Mouse (Mus musculus): Measurements from ENCODE around the gene Mcam.

Gene Mcam

DNA sequence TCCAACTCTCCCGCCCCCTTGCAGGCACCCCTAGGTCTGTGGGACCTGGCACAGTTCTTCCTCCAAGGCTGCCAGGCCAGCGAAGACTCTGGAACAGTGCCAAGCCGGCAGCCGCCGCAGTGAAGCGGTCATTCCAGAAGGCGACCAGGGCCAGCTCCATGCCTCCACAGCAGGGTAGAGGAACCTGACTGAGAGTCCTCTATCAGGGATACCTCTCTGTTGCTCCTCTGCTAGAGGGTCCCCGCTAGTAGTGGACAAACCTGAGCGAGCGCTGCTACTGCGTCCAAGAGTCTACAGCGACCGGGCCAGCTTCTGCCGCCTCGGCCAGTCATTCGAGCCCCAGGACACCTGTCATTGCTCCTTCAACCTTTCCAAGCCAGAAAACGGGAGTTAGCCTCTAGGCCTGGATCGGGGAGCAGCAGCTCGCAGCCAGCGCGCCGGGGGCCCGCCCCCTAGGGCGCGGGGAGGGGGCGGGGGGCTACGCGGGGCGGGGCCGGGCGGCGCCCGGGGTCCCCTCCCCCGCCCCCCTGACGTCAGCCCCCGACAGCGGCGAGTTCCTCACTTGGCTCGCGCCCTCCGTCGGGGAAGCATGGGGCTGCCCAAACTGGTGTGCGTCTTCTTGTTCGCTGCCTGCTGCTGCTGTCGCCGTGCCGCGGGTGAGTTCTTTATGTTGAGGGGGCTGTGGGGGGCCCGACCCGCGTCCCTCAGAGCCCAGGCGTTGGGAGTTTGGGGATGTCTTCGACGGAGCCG, at the start of gene Mcam:
Gene Mcam, plus strand, starts transcription at position 369 of the 750 bp plus-strand sequence.
- no peak for DNase-seq

DNA sequence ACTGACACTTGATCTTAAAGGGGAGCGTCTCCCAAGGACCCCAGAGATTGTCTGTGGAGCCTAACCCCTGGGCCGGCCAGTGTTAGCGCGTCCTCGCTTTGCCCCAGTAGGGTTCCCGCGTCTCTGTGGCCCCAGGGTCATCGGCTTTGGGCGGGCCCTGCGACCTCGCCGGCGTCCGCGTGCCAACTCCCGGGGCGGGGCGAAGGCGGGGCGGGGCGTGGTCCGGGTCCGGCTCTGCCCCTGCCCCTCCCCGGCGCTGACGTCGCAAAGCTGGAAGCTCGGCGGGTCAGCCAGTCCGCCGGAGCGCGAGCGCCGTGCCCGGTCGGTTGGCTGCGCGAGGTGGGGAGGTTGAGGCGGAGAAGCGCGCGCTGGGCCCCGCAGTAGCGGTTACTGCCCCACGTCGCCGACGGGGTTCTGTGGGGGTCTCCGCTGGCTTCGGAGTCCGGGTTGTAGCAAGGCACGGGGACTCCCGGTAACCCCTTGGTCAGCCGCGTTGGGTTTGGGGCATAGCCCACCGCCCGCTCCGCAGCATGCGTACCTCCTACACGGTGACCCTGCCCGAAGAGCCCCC, 49.5 kb upstream of the Mcam start:
- peak; percentile 65 to 67 for DNase-seq

DNA sequence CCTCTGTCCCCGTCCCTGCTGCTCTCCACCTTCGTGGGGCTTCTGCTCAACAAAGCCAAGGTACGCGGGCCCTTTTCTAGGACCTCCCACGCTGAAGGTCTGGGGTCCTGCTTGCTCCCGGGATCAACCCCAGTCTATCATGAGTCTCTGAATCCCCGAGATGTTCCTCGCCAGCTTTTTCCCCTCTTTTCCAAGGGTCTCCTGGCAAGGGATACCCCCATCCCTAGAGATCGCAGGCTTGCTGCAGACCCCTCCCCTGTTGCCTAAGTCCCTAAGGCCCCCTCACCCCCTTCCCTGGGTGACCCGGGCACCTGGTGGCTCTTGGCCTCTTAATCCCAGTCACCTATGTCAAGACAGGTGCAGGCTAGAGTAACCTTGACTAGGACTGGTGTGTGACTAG, 49.0 kb upstream of the Mcam start:
- DNase-seq: no peak

DNA sequence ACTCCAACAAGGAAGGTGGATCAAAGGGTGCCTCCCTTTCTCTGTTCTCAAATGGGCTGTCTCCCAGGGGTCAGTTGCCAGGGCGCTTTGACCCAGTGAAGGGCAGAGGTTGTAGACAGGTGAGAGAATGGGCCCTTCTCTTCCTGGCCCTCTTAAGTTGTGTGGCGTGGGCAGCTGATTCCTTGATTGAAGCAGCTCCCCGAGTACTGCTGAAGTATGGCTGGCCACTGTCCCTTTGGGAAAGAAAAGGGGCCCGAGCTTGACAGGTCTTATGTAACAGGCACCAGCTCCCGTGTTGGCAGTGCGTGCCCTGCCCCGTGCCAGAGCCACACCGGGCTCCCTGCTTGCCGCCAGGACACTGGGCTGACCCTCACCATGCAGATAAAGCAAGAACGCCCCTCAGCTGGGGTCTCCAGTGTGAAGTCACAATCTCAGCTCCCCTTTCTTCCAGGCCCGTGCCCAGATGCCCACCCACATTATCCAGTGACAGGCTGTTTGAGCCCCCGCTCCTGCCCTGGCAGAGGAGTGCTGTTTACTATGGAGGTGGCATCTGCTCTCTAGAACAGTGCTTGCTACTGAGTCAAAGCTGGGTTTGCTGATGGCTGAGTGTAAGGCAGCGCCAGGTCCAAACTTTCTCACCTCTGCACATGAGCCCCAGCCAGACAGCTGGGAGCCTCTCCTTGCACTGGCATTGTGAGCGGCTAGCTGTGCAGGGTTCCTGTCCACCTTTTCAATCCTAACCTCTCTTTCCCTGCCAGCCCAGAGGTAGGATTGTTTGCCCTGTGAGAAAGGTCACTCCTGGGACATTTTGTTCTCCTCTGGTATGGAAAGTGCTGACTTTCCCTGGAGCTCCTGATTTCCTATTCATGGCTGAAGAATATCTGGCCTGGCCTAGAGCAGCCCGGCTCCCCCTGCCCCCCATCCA, 48.3 kb upstream of the Mcam start:
- DNase-seq: no peak

DNA sequence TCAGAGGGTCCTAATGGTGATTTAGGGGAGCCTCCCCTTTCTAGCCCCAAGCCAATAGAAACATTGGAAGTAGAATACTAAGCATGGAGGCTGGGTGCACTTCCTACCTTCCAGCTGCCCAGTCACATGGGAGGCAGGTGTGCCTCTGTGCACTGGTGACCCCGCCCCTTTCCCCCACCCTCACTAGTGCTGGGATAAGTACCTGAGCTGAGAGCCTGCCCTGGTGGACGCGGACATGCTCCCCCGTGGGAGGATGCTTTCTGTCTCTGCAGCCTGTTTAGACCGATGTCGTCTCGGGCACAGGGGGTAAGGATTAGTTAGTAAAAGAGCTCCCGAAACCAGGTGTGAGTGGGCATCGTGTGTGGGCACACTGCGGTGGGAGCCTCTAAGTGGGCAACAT, 47.3 kb upstream of the Mcam start:
- no peak for DNase-seq

DNA sequence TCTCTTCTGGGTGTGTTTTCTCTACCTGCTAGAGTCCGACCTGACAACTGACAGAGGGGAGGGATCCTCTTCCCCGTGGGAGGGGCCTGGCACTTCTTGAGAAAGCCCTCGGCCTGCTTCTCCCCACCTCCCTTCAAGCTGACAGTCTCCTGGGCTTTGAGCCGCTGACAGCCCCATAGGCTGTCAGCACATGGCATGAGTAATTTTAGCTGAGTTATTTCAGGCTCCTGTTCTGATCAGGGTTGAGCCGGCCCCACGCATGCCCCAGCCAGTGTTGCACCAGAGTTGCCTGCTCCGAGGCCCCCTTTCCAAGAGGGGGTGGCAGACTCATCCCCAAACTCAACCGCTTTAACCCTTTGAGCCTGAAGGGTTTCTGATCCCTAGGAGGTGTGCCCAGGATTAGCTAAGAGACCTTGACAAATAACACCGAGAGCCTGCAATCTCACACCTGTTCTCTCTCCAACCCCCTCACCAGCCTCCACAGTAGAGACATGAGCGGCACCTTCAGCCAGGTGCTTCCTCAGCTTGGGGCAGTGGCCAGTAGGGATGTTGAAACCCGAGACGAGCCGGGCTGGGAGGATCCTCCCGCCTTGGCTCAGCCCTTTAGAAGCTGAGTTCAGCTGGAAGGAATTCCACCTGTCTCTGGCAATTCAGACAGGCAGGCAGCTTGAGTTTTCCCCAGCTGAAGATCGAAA, 46.4 kb upstream of the Mcam start:
- DNase-seq: no peak

DNA sequence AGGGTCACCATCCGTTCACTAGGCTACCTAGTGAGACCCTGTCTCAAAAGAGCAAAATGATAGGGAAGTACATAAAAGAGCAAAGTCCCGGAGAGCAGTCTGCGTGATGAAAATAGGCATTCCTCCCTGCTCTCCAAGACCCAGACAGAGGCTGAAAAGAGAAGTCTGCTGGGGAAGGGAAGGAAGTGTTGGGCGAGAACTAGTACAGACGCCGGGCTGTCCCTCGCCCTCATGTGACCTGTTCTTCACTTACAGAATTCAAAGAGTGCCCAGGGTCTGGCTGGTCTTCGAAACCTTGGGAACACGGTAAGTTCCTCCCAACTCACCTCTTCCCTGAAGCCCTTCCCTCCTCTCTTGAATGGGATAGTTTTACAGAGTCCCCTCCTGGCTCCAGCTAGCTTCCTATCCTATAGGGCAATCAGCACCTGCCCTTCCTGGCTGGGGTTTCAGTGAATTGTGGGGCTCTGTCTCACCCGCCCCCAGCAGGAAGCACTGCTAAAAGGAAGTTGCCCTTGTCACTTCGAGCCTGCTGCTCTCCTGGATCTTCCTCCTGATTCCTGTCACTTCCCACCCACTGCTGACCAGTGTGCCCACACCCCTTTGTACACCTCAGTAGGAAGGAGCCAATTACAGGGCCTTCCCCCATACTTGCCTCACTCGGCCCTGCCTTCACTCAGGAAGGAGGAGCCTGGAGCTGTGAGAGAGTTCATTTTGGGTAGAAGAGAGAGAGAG, 45.2 kb upstream of the Mcam start:
- no peak for DNase-seq

DNA sequence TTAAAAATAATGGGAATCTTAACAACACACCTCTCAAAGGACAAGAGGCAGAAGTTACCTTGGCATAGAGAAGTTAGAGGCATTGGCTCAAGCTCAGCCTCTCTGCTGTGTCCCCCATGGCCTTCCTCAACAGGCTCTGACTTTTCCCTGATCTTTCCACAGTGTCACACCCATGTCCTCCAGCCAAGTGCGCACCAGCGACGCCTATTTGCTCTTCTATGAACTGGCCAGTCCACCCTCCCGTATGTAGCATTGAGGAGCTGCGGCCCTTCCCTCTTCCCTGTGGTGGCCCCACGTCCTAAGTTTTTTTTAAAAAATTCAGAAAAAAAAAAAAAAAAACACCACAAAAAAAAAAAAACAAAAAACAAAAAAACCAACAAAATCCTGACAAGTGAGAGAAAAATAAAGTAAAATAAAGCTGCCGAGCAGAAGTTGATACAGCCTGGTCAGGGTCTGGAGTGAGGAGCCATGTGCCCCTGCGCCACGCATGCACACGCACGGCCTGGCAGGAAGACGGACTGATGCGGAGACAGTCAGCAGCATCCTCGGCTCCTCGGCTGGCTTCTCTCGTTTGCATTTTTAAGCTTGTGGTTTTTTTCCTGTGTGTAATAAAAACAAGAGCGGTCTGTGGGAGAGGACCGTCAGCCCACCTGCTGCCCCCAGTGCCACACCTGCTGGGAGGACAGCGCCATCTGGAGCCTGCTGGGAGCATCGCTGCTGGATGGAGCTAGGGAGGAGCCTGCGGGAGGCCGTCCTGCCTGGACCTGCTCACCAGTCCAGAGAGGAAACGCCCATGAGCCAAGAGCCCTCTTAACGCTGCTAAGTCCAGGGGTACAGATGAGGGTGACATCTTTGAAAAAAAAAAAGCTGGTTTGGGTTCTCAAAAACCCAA, 40.4 kb upstream of the Mcam start:
- DNase-seq: peak; percentile 75 to 82

DNA sequence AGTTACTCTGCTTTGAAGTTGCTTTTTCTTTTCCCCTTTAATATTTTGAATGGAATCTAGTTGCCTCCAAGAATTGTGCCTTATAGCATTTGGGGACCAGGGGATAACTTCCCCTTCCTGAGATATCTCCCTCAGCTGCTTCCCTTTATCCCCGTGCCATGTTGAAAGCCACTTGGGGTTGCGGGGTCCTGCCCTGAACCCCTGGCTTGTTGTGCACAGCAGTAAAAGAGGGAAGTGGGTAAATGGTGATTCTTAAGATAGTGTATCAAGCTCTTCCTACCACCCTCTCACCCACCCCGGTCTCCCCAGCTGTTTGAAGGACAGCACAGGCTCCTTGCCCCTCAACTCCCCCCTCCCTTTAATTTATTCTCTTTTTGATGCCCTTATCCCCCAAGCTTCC, 39.5 kb upstream of the Mcam start:
- no peak for DNase-seq

DNA sequence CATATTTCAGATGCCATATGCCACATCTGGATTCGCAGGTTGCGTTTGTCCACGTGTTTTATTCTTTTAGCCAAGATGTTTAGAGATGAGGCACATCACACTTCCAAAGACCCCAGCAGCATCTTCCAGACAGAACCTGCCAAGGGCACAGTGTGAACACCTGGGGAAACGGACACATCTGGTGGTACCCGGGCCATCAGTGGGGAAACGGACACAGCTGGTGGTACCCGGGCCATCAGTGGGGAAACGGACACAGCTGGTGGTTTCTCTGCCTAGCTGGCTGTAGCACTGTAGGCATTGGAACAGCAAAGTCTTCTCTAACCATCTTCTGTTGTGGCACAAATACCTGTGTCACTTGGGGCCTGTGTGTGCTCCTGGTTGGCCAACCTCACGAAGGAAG, 38.5 kb upstream of the Mcam start:
- DNase-seq: no peak

DNA sequence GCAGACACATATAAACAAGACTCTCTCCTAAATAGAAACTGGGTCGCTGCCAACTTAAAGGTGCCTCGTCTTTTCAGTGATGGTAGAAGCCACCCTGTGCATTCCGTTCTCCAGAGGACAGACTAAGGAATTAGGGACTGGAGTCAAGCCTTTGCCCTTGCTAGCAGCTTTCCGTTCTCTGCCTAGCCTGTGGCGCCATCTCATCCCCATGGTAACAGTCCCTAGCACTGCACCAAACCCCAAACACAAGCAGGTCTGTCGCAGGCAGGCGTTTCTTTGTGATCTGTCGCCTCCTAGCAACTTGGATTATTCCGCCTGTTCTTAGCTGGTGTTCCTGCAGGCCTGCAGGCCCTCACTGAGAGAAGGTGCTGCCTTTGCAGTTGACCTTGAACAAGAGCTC, 37.7 kb upstream of the Mcam start:
- no peak for DNase-seq

DNA sequence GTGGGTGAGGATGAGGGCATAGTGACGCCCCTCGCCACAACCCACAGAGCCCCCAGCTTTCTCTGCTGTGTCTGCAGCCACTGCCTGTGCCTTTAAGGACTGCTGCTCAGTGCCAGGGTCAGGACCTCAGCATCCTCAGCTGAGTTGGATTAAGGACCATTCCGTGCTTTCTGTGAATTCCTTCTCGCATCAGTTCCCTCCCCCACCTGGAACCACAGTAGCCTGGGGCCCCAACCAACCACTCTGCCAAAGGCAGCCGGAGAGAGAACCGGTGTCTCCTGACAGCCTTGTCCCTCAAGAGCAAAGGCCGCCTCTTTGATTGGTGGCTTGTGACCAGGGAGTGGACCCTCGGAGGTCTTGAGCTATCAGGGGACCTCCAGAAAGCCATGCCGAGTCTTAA, 32.8 kb upstream of the Mcam start, which contains the start of gene Mfrp:
Gene Mfrp, plus strand, starts transcription at position 240 of the 400 bp plus-strand sequence.
- no peak for DNase-seq

DNA sequence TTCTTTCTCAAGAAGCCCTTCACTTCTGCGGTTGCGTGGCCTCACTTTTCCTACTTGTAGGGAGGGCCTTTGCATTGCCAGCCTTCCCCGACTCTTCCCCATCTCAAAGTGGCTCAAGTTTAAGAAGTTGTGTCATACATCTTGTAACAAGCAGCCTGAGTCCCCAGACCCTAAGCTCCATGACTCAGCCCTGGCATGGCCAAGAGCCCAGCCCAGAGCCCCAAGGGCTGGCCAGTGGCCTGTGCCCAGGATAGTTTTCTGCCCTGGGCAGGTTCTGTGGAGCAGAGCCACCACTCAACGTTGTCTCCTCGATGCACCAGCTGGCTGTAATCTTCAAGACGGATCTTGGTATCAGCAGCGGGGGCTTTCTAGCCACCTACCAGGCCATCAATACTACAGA, 29.4 kb upstream of the Mcam start:
- DNase-seq: no peak

DNA sequence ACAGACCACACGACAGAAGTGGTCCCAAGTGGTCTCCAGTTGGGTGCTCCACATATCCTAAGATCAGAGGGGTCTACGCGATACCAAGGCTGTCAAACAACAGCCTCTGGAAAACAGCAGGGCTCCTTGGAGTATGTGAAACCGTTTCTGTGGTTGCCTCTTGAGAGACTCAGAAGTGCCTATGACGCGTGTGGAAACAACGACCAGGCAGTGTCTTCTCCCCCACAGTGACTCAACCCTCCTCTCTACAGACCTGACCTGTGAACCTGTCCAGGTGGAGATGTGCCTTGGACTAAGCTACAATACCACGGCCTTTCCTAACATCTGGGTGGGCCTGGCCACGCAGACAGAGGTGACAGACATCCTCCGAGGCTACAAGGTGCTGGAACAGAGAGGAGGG, 28.5 kb upstream of the Mcam start:
- no peak for DNase-seq

DNA sequence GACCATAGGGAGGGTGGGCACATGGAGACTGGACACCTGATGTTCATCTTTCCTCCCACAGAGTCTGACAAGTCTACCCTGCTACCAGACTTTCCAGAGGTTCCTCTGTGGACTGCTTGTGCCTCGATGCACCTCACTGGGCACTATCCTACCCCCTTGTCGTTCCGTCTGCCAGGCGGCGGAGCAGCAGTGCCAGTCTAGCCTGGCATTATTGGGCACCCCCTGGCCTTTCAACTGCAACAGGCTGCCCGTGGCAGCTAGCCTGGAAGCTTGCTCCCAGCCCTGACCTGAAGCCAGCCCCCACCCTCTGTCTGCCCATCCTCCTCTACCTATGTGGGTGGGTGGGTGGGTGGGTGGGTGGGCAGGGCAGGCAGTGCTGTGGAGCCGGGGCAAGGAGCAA, 28.1 kb upstream of the Mcam start:
- DNase-seq: no peak

DNA sequence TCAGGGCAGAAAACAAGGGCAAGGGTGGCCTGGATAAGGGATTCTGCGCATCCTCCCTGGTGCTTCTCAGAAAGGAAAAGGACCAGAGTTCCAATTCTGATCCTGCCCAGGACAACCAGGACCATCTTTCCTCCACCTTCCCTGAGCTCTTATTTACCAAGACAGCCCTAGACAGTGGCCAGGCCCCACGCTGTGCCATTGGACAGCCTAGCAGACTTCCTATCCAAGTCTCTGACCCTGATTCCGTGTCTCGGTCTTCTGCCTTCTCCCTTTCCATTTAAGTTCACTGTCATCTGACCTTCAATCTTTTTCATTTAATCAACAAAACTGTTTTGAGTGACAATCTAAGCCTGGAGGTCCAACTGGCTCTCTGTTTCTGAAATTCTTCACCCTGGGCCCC, 27.7 kb upstream of the Mcam start:
- DNase-seq: no peak

DNA sequence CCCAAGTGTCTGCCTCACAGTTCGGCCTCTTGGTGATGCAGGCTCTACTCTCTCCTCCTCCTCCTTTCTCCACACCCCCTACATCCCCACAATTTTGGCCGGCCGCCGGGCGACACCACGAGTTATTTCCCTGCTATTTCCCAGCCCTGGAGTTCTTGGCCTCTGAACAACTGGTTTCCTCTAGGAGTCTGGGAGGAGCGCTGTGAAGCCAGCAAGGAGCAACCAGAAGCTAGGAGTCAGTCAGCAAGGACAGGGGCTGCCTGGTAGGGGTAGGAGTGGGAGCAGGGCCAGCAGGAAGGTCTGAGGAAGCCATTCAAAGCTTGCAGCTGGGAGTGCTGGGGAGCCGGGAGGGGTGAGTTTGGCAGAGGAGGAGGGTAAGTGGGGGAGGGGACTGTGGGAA, 27.2 kb upstream of the Mcam start, which contains the start of gene C1qtnf5:
Gene C1qtnf5, plus strand, starts transcription at position 136 of the 400 bp plus-strand sequence.
- DNase-seq: no peak

DNA sequence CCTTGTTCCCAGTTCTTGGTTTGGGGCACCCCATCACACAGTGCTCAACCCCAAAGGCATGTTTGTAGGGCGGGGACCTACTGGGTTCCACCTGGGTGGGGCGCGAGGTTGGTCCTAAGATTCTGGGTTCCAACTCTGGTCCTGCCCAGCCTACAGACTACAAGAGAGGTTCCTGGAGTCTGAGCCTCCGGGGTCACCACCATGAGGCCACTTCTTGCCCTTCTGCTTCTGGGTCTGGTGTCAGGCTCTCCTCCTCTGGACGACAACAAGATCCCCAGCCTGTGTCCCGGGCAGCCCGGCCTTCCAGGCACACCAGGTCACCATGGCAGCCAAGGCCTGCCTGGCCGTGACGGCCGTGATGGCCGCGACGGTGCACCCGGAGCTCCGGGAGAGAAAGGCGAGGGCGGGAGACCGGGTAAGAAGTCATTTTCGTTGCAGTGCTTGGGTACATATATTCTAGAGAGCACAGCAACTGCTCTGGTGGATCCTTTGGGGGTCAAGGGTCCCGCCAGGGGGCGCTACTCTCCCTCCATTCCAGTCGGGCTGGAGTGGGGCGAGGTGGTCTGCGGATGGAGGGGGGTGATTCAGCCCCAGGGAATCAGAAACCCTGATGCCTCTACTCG, 26.6 kb upstream of the Mcam start:
- no peak for DNase-seq

DNA sequence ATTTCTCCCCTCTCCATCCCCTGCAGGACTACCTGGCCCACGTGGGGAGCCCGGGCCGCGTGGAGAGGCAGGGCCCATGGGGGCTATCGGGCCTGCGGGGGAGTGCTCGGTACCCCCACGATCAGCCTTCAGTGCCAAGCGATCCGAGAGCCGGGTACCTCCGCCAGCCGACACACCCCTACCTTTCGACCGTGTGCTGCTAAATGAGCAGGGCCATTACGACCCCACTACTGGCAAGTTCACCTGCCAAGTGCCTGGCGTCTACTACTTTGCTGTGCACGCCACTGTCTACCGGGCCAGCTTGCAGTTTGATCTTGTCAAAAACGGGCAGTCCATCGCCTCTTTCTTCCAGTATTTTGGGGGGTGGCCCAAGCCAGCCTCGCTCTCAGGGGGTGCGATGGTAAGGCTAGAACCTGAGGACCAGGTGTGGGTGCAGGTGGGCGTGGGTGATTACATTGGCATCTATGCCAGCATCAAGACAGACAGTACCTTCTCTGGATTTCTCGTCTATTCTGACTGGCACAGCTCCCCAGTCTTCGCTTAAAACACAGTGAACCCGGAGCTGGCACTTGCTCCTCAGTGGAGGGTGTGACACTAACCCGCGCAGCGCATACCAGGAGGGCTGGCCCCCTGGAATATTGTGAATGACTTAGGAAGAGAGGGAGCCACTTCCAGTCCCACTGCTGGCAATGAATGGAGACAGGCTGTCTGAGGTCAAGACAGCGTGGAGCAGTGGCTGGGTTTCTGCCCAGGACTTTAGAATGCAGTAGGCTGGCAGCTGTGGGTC, 25.8 kb upstream of the Mcam start:
- no peak for DNase-seq
